Mouse (Mus musculus) intestine, embryonic 16.5 days (tissue): Measurements from ENCODE around the gene Fancc. TPM values are rescaled to one million over a fixed set of nuclear protein-coding genes. Genes with fewer than 3 reads are reported as not detected.
A peak's percentile ranks its signal among the peaks of the same experiment; 100 is the strongest.

Source experiments
- ATAC-seq: fragments of 200-750 bp; cut with Nextera tagmentation; 2 replicates; pipeline ENCODE4 v1.8.0; 2017; ENCODE audit warnings: moderate TSS enrichment, moderate library complexity
- H3K27ac ChIP-seq: fragments of 300-500 bp; sonication (generic); 2 replicates; pipeline ENCODE4 v1.5.1; 2014; ENCODE audit warnings: mild to moderate bottlenecking, low read length
- H3K27me3 ChIP-seq: fragments of 300-500 bp; sonication (generic); replicated peaks from 2 replicates; pipeline ENCODE4 v1.6.1; 2014; ENCODE audit warnings: low read length, control low read depth, mixed read lengths; ENCODE audit not compliant: control insufficient read depth, insufficient read depth
- H3K36me3 ChIP-seq: fragments of 300-500 bp; sonication (generic); 2 replicates; pipeline ENCODE4 v1.6.1; 2014; ENCODE audit warnings: low read length, control low read depth; ENCODE audit not compliant: control insufficient read depth, insufficient read depth
- H3K4me1 ChIP-seq: fragments of 300-500 bp; sonication (generic); 2 replicates; pipeline ENCODE4 v1.6.1; 2014; ENCODE audit warnings: low read length, control low read depth, mixed read lengths; ENCODE audit not compliant: control insufficient read depth, insufficient read depth
- H3K4me2 ChIP-seq: fragments of 300-500 bp; sonication (generic); 2 replicates; pipeline ENCODE4 v1.6.1; 2014; ENCODE audit warnings: low read depth, low read length, control low read depth
- H3K4me3 ChIP-seq: fragments of 300-500 bp; sonication (generic); 2 replicates; pipeline ENCODE4 v1.5.1; 2014; ENCODE audit warnings: mild to moderate bottlenecking, low read length
- H3K9ac ChIP-seq: fragments of 300-500 bp; sonication (generic); 2 replicates; pipeline ENCODE4 v1.6.1; 2014; ENCODE audit warnings: low read depth, low read length
- H3K9me3 ChIP-seq: fragments of 300-500 bp; sonication (generic); 2 replicates; pipeline ENCODE4 v1.6.1; 2016; ENCODE audit warnings: low read length, control low read depth; ENCODE audit not compliant: control insufficient read depth
- WGBS: fragments of 180-500 bp; shearing (Covaris S2); extraction: QIAGEN DNeasy Blood & Tissue Kit; methylation state at CpG from one replicate; pipeline ENCODE4 v1.1.7; 2014; 5-methylcytosine and 5-hydroxymethylcytosine counted together
- polyA plus RNA-seq: library from polyadenylated mRNA; unstranded; fragments of >200 nt; fragmentation: Nextera tagmentation; extraction: Ambion mirVana; gene quantifications from 2 replicates; pipeline ENCODE4 v1.2.1, GENCODE M21; 2015

Gene Fancc
- polyA plus RNA-seq, 1 experiment from 2014 or later = 19.0 TPM

DNA sequence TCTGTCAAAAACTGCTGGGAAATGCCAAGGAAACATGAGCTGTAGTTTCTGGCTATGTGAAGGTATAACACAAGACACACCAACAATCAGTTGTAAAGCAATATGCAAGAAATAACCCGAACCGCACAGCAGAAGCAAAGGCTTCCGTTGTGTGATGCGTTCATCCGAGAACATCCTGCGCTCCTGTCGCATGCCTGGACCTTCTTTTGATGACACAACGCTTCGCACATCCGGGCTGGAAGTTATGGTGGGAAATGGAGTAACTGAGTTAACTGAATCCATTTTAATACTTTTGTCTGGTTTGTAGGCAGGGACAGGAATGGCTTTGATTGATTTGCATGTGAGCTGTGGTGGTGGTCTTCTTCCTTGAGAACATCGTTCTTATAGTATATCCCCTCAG is 249.4 kb downstream of the Fancc start:
- no peak overlapping the region for H3K4me2 ChIP-seq
- H3K36me3 ChIP-seq = peaks cover 5% of the 10 kb centered on the region; the same call in 1 of the 2 replicates
- no peak overlapping the region for H3K4me3 ChIP-seq
- no peak overlapping the region for H3K9ac ChIP-seq
- no peak for ATAC-seq
- H3K4me1 ChIP-seq = peaks cover 44% of the 10 kb centered on the region
- H3K9me3 ChIP-seq = no peaks in the 10 kb centered on the region
- no peaks in the 10 kb centered on the region for H3K27me3 ChIP-seq
- 91% methylated on average over 11 of the region's 11 CpGs for WGBS
- H3K27ac ChIP-seq = no peak overlapping the region

DNA sequence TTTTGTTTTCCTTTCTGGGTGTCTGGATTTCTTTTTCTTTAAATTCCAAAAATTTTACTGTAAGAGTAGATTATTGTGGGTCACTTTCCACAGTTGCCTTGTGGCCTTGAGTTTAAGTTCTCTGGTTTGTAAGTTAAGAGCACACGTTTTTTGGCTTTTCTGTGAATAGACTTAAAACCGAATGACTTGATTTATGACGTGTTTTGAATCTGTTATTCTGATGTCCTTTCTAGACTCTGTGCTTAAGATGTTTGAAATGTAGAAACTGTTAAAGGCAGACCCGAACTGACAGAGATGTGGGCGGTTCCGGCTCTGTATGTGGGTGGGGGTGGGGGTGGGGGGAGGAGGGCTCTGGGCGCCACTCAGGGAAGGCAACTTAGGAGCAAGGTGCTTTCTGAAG is 250.0 kb downstream of the Fancc start:
- Histone ChIP-seq H3K36me3 (peaks cover 5% of the 10 kb centered on the region; the same call in 1 of the 2 replicates), H3K9me3 (no peaks in the 10 kb centered on the region), H3K4me3 (no peak overlapping the region), H3K27me3 (no peaks in the 10 kb centered on the region), H3K4me1 (peaks cover 48% of the 10 kb centered on the region), H3K4me2 (no peak overlapping the region), H3K9ac (no peak overlapping the region), H3K27ac (no peak overlapping the region)
- WGBS = 64% methylated on average over 7 of the region's 7 CpGs
- ATAC-seq = no peak

DNA sequence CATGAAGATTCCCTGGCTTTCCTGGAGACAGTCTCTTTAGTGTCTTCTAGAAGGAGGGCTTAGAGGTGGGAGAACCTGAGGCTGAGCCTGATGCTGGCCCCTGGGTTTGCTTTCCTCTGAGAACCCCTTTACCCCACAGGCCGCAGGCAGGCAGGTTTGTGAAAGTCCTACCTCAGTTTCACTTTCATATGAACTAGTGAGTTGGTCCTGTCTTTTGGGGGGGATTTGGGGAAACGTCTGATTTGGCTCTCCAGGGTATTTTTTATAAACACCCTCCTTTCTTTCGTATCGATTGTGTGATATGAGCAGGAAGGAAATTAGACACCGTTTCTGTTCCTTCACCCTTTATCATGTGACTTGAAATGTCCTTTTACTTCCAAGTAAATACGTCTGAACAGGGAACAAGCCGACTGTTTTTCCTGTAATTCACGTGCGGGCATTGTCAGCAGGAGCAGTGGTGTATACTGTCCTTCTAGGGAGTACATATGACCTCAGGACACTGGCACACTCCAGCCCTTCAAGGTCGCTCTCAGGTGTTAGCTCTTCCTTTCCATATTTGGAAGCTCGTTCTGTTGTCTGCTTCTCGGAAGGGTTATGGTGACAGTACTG is 250.6 kb downstream of the Fancc start:
- Histone ChIP-seq H3K36me3 (peaks cover 5% of the 10 kb centered on the region; the same call in 1 of the 2 replicates), H3K27ac (no peak overlapping the region), H3K9ac (0 out of 2 replicates have a peak overlapping the region, but pooled peaks have one; percentile 1), H3K27me3 (no peaks in the 10 kb centered on the region), H3K4me1 (peaks cover 48% of the 10 kb centered on the region), H3K9me3 (no peaks in the 10 kb centered on the region), H3K4me3 (no peak overlapping the region), H3K4me2 (no peak overlapping the region)
- WGBS = 60% methylated on average over 12 of the region's 12 CpGs
- ATAC-seq = no peak

DNA sequence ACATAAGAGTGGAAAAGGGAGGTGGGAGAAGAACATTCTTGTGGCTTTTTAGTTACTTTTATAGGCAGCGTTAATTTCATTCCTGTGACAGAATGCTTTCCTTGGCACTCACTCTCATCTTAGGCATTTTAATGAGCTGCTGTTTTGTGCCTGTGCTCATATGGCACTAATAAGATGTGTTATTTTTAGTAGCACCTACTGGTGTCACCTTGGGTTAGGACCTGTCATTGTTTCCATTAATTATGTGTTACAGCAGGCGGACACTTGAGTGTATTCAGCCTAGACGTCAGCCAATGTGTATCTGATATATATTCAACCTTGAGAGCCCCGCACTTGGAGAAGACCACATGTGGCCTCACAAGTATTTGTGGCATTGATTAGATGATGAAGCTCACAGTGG is 251.3 kb downstream of the Fancc start:
- H3K4me1 ChIP-seq = peaks cover 47% of the 10 kb centered on the region
- ATAC-seq = no peak
- no peak overlapping the region for H3K27ac ChIP-seq
- 64% methylated on average over 4 of the region's 4 CpGs for WGBS
- no peaks in the 10 kb centered on the region for H3K9me3 ChIP-seq
- H3K36me3 ChIP-seq = peaks cover 5% of the 10 kb centered on the region; the same call in 1 of the 2 replicates
- no peaks in the 10 kb centered on the region for H3K27me3 ChIP-seq
- H3K4me3 ChIP-seq = no peak overlapping the region
- no peak overlapping the region for H3K9ac ChIP-seq
- no peak overlapping the region for H3K4me2 ChIP-seq

DNA sequence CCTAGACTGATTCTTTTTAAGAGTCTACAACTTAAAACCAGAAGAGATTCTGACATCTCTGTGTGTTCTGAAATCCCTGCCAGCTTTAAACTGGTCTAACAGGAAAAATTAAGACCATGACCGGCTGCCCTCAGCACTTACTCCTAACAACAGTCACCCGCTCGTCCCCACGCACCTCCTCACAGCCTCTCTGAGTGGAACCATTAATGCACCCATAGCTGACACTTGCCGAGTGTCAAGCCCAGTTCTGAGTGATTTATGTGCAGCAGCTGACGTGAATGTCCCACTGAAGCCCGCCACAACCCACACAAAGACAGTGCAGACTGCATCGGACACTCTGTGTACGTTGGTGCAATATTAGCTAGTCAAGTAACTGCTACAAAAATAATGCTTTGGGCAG is 251.9 kb downstream of the Fancc start:
- no peak for ATAC-seq
- Histone ChIP-seq H3K4me2 (no peak overlapping the region), H3K36me3 (peaks cover 5% of the 10 kb centered on the region; the same call in 1 of the 2 replicates), H3K4me3 (no peak overlapping the region), H3K27ac (no peak overlapping the region), H3K9ac (no peak overlapping the region), H3K4me1 (peaks cover 44% of the 10 kb centered on the region), H3K9me3 (no peaks in the 10 kb centered on the region), H3K27me3 (no peaks in the 10 kb centered on the region)
- 54% methylated on average over 9 of the region's 9 CpGs for WGBS

DNA sequence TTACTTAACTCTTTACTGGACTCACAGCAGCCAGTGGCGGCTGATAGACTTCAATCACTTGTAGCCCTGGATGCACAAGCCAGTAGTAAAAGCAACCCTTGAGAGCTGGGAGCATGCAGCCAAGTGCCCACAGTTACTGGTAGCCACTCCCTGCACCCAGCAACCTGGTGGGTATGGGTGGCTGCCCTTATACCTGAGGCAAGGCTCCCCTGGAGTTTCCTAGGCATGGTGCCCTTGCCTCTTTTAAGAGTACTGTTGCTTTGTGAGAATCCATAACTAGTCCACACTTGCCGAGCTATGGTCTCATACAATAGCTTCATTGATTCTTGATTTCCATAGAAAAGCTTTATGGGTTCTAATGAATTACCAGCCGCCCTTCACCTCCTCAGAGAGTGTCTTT is 252.7 kb downstream of the Fancc start:
- Histone ChIP-seq H3K36me3 (peaks cover 2% of the 10 kb centered on the region; the same call in 1 of the 2 replicates), H3K4me2 (0 out of 2 replicates have a peak overlapping the region, but pooled peaks have one; percentile 23), H3K9me3 (no peaks in the 10 kb centered on the region), H3K27ac (no peak overlapping the region), H3K9ac (peak overlapping the region; percentile 37; the same call in 1 of the 2 replicates), H3K27me3 (no peaks in the 10 kb centered on the region), H3K4me3 (0 out of 2 replicates have a peak overlapping the region, but pooled peaks have one; percentile 13), H3K4me1 (peaks cover 38% of the 10 kb centered on the region)
- 81% methylated on average over 3 of the region's 3 CpGs for WGBS
- ATAC-seq = no peak

DNA sequence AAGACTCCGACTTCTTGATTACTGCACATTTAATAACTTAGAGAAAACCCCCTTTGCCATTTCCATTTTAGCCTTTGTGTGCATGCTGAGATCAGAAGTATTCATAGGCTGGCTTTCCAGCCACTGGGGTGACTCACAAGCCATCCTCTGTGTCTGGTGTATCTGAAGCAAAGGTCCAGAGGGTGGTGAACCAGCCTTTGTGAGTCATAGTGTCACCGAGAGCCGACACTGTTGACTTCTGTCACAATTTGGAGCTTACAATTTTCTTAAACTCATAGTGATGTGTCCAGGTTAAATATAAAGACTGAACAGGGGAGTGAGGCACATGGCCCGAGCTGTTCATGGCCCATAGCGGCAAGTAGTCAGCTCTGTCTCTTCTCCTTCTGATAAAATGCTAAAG is 253.5 kb downstream of the Fancc start:
- H3K4me3 ChIP-seq = peak overlapping the region; percentile 10; the same call in 1 of the 2 replicates
- ATAC-seq = no peak
- 64% methylated on average over 5 of the region's 5 CpGs for WGBS
- no peak overlapping the region for H3K27ac ChIP-seq
- H3K9me3 ChIP-seq = no peaks in the 10 kb centered on the region
- peak overlapping the region; percentile 20 for H3K9ac ChIP-seq
- peaks cover 44% of the 10 kb centered on the region for H3K4me1 ChIP-seq
- no peaks in the 10 kb centered on the region for H3K27me3 ChIP-seq
- 0 out of 2 replicates have a peak overlapping the region, but pooled peaks have one; percentile 13 for H3K4me2 ChIP-seq
- H3K36me3 ChIP-seq = no peaks in the 10 kb centered on the region; the same call in 1 of the 2 replicates

DNA sequence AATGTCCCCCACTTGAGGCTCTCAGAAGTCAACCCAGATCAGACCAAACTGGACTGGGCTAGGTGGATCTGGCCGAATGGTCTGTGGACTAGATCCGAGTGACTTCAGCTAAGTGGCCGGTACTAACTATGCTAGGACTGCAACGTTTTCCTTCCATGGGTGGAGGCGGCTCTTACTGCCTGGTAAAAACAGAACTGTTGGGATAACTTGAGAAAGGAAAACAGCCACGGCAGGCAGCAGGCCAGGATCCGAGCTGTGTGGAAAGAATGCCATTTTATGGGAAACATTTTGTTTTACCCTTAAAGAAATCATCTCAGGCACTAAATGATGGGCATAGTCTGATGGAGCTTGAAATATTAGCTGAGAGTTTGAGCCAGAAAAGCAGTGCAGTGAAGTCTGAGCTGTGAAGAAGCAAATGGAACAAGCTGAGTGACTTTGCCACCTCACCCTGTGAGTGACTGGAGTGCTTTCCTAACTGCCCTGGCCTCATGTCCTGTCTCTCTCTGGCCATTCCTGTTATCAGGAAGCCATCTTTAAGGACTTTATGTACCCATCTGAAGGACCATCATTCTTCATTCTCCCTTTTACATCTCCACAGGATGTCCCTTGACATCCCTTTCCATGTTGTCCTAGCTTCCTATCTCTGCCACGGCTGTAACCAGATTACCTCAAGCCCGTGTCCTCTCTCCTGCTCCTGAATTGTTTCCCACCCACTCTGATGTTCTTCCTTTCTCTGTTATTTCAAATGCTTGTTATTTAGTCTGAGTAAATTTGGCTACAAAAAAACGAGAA is 254.5 kb downstream of the Fancc start:
- Histone ChIP-seq H3K9ac (peak overlapping the region; percentile 60), H3K36me3 (no peaks in the 10 kb centered on the region; the same call in 1 of the 2 replicates), H3K4me2 (peak overlapping the region; percentile 87), H3K27ac (peak overlapping the region; percentile 52), H3K27me3 (no peaks in the 10 kb centered on the region), H3K9me3 (no peaks in the 10 kb centered on the region), H3K4me1 (peaks cover 49% of the 10 kb centered on the region), H3K4me3 (peak overlapping the region; percentile 85)
- ATAC-seq = no peak
- 58% methylated on average over 10 of the region's 10 CpGs for WGBS

DNA sequence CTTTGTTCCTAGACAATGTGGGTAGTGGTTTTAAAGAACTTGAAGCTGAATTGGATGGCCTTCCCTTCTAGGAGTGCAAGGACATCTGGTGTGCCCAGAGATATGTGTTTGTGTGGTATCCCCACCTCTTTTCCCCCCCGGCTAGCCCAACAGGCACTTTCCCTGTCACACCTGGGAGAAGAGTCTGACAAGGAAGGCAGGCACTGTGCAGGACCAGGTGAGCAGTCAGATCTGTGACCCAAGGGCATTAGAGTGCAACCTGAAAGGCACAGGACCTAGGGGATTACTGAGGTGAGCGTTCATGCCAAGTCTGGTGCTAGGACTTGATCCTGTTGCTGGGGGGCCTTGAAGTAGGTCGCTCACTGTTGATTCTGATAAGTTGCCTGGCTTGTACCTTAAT is 255.4 kb downstream of the Fancc start:
- peak overlapping the region; percentile 52; the same call in 1 of the 2 replicates for H3K27ac ChIP-seq
- WGBS = 60% methylated on average over 3 of the region's 3 CpGs
- H3K9ac ChIP-seq = peak overlapping the region; percentile 60
- peak overlapping the region; percentile 85 for H3K4me3 ChIP-seq
- peak overlapping the region; percentile 87 for H3K4me2 ChIP-seq
- no peaks in the 10 kb centered on the region; the same call in 1 of the 2 replicates for H3K36me3 ChIP-seq
- no peaks in the 10 kb centered on the region for H3K27me3 ChIP-seq
- H3K4me1 ChIP-seq = peaks cover 47% of the 10 kb centered on the region
- no peak for ATAC-seq
- H3K9me3 ChIP-seq = no peaks in the 10 kb centered on the region
